Mouse (Mus musculus): Measurements from ENCODE around the gene Cebpa. TPM values are rescaled to one million over a fixed set of nuclear protein-coding genes. Genes with fewer than 3 reads are reported as not detected.

Cebpa gene
- total RNA-seq, 2 experiments from 2014 or later = 6.2 to 7.3 TPM

- intact Hi-C loops (cut with DNase I) = loop anchor here (2.0 to 5.0 kb wide), 3 partner anchors 51 to 86 kb away; partner anchors contain the start of gene Cebpg
These were observed 853 bp upstream of the Cebpa start for GRCm38 (mm10) chr7:35118099-35118781.

GRCm38 (mm10) chr7:35119506-35120145 lies 533 bp downstream of the Cebpa start:
- intact Hi-C loops (cut with DNase I) = loop anchor here (2.0 to 5.0 kb wide), 3 partner anchors 49 to 87 kb away; partner anchors contain the start of gene Cebpg
- peak in 1 of 2 experiments; percentile 12 for DNase-seq (ENCODE audit: low spot score in 2 of 2)

More at GRCm38 (mm10) chr7:35118099-35118781, 853 bp upstream of the Cebpa start:
- DNase-seq (ENCODE audit: low spot score in 2 of 2) = peak; percentile 46 to 61

GRCm38 (mm10) chr7:35120146-35120691 lies 1.1 kb downstream of the Cebpa start:
- no peak for DNase-seq (ENCODE audit: low spot score in 2 of 2)

GRCm38 (mm10) chr7:35121150-35121549 lies 2.1 kb downstream of the Cebpa start:
- no peak for DNase-seq (ENCODE audit: low spot score in 2 of 2)
- intact Hi-C loops (cut with DNase I) = no loop called here

More at GRCm38 (mm10) chr7:35120146-35120691, 1.1 kb downstream of the Cebpa start:
- intact Hi-C loops (cut with DNase I) = no loop called here

- intact Hi-C loops (cut with DNase I) = no loop called here
- DNase-seq (ENCODE audit: low spot score in 2 of 2) = no peak
These were observed 3.6 kb downstream of the Cebpa start for GRCm38 (mm10) chr7:35122401-35123320.

- no peak for DNase-seq (ENCODE audit: low spot score in 2 of 2)
- intact Hi-C loops (cut with DNase I) = no loop called here
These were observed 4.4 kb downstream of the Cebpa start for GRCm38 (mm10) chr7:35123431-35123953.

- intact Hi-C loops (cut with DNase I) = no loop called here
- no peak for DNase-seq (ENCODE audit: low spot score in 2 of 2)
These were observed 5.1 kb downstream of the Cebpa start for GRCm38 (mm10) chr7:35124216-35124615.

GRCm38 (mm10) chr7:35124745-35125144 lies 5.7 kb downstream of the Cebpa start:
- intact Hi-C loops (cut with DNase I) = no loop called here

GRCm38 (mm10) chr7:35125971-35126370 lies 6.9 kb downstream of the Cebpa start:
- intact Hi-C loops (cut with DNase I) = no loop called here
- no peak for DNase-seq (ENCODE audit: low spot score in 2 of 2)

More at GRCm38 (mm10) chr7:35124745-35125144, 5.7 kb downstream of the Cebpa start:
- DNase-seq (ENCODE audit: low spot score in 2 of 2) = no peak

GRCm38 (mm10) chr7:35127001-35127400 lies 7.9 kb downstream of the Cebpa start:
- intact Hi-C loops (cut with DNase I) = no loop called here
- DNase-seq (ENCODE audit: low spot score in 2 of 2) = peak; percentile 38 to 51

GRCm38 (mm10) chr7:35127721-35128120 lies 8.6 kb downstream of the Cebpa start:
- DNase-seq (ENCODE audit: low spot score in 2 of 2) = no peak
- intact Hi-C loops (cut with DNase I) = no loop called here

GRCm38 (mm10) chr7:35128677-35129567 lies 9.8 kb downstream of the Cebpa start:
- DNase-seq (ENCODE audit: low spot score in 2 of 2) = no peak
- intact Hi-C loops (cut with DNase I) = no loop called here

- DNase-seq (ENCODE audit: low spot score in 2 of 2) = no peak
- intact Hi-C loops (cut with DNase I) = no loop called here
These were observed 11.1 kb downstream of the Cebpa start for GRCm38 (mm10) chr7:35130059-35130738.

- DNase-seq (ENCODE audit: low spot score in 2 of 2) = no peak
- intact Hi-C loops (cut with DNase I) = no loop called here
These were observed 11.8 kb downstream of the Cebpa start for GRCm38 (mm10) chr7:35130888-35131287.

GRCm38 (mm10) chr7:35131601-35132000 lies 12.5 kb downstream of the Cebpa start:
- intact Hi-C loops (cut with DNase I) = no loop called here

GRCm38 (mm10) chr7:35134621-35135020 lies 15.5 kb downstream of the Cebpa start:
- intact Hi-C loops (cut with DNase I) = no loop called here
- no peak for DNase-seq (ENCODE audit: low spot score in 2 of 2)

More at GRCm38 (mm10) chr7:35131601-35132000, 12.5 kb downstream of the Cebpa start:
- DNase-seq (ENCODE audit: low spot score in 2 of 2) = no peak

GRCm38 (mm10) chr7:35137524-35137923 lies 18.4 kb downstream of the Cebpa start:
- DNase-seq (ENCODE audit: low spot score in 2 of 2) = no peak
- intact Hi-C loops (cut with DNase I) = no loop called here

GRCm38 (mm10) chr7:35138481-35138880 lies 19.4 kb downstream of the Cebpa start:
- DNase-seq (ENCODE audit: low spot score in 2 of 2) = no peak
- intact Hi-C loops (cut with DNase I) = no loop called here
